Mouse (Mus musculus) mature B cell (primary cell): ENCODE measurements around the gene Sf3a2.

Source experiments
- in situ Hi-C: fragments of 300-500 bp; cut with MboI; formaldehyde crosslinking; loops from 2 replicates; pipeline ENCODE4 v1.14.3; 2019

The Sf3a2 gene

DNA sequence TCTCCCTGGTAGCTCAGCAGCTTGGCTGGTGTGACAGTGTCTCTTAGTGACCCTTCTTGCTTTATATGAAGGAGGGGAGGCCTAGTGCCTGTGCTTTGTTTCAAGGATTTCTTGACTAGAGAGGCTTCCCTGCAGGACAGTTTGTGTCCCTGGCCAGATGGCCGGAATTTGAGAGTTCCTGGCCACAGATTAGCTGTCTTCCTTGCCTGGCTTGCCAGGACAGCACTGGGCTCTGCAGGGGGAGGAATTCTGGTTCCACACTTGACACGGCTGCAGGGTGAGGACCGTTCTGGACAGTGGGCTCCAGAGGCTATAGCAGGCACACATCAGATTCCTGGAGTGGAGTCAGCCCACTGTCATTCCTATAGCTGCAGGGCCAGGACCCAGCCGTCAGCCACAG is 22.3 kb upstream of the Sf3a2 start:
- in situ Hi-C loops, result no loop called here

DNA sequence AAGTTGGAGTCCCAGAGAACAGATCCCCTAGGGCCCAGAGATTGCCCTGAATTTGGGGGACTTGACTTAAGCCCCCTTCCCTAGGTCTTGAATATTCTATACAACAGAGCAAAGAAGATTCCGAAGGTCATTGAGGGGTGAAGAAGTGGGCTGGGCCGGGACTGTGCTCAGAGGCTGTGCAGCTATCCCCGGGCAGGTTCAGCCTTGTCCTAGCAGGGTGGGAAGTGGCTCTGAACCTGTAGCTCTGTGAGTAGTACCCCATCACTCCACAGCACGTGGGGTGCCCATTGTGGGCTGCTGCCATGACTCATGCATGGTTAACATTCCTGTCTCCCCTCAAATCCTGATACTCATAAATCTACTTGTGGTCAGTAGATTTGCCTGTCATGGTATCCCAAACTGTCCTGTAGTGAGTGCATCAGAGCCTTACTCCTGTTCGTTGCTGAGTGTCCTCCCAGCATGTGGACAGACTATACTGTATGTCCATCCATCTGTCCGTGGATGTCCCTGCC is 21.6 kb upstream of the Sf3a2 start:
- in situ Hi-C loops, result no loop called here

DNA sequence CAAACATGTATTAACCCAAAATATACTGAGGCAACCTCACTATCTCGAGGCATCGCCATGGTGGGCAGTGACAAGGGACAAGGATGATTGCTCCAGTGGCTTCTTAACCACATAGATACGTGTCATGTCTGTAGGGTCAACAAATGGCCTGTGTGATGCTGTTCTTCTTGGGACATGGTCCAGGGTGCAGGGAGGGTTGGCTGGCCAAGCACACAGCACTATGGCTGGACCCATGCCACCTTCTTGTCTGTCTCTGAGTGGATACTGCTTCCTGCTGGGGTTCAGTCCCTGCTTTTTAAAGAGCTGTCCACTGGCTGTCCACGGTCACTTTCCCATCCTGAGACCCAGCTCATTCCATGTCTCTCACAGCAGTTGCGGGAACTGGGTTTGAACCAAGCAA is 20.9 kb upstream of the Sf3a2 start:
- in situ Hi-C loops, result no loop called here

DNA sequence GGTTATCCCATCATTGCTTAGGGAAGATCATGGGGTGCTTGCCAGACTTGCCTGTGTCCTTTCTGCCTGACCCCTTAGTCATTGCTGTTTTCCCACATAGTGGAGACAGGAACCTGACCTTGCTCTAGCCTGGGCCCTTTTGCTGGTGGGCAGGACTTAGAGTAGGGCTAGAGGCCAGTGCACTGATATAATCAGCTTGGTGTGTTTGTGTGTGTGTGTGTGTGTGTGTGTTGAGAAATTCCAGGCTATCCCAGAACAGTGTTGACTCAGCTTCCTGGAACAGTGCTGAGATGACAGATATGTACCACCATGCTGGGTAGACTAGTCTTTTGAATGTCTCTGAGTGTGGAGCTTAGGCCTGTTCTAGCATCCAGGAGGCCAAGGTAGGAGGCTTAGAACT is 18.4 kb upstream of the Sf3a2 start:
- in situ Hi-C loops, result no loop called here

DNA sequence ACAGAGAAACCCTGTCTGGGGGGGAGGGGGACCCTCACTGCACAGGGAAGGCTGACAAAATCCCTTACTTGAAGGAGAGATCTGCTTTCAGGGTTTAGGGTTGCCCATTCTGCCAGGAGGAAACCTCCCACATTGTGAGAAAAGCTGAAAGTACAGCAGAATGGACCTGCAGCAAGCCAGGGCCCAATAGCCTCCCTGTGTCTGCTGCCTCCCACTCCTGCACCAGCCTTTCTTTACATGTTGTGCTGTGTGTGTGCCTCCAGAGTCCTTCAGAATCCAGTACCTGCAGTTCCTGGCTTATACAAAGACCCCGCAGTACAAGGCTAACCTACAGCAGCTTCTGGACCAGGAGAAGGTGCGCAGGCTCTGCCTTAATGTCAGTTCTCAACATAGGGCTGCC is 13.7 kb upstream of the Sf3a2 start:
- in situ Hi-C loops, result no loop called here

DNA sequence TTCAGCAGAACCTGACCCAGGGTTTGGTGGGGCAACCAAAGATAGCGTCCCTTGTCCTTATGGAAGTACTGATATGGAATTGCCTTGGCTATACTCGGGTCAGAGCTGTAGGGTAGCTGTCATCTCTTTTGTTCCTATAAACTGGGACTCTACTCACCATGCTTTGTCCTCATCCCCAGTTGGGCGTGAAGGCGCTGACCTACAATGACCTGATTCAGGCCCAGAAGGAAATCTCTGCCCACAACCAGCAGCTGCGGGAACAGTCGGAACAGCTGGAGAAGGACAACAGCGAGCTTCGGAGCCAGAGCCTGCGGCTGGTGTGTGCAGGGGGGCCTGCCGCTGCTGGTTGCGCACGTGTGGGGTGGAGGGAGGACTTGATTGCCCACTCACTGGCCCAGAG is 13.1 kb upstream of the Sf3a2 start:
- in situ Hi-C loops, result no loop called here

DNA sequence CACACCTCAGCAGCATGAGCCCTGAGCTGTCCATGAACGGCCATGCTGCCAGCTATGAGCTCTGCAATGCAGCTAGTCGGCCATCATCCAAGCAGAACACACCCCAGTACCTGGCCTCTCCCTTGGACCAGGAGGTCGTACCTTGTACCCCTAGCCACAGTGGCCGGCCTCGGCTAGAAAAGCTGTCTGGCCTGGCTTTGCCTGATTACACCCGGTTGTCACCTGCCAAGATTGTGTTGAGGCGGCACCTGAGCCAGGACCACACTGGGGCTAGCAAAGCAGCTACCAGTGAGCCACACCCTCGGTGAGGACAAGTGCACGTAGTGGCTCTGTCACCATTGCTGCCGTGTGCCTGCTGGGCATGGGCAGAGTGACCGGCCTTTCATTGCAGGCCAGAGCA is 12.0 kb upstream of the Sf3a2 start:
- in situ Hi-C loops, result no loop called here

DNA sequence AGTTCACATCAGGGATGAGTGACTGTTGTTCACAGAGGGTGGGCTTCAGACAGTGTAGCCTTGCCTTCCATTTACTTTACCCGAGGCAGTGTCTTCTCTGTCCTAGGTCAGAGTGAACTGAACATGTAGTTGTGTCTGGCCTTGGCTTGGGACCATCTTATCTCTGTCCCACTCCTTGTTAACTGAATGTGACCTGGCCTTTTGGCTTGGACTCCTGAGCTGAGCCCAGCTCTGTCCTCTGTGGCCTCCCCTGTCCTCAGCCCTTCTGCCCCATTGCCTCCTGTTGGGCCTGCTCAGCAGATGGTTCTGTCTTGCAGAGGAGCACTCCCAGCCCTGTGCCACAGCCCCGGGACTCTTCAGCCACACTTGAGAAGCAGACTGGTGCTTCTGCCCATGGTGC is 10.5 kb upstream of the Sf3a2 start:
- in situ Hi-C loops, result no loop called here

DNA sequence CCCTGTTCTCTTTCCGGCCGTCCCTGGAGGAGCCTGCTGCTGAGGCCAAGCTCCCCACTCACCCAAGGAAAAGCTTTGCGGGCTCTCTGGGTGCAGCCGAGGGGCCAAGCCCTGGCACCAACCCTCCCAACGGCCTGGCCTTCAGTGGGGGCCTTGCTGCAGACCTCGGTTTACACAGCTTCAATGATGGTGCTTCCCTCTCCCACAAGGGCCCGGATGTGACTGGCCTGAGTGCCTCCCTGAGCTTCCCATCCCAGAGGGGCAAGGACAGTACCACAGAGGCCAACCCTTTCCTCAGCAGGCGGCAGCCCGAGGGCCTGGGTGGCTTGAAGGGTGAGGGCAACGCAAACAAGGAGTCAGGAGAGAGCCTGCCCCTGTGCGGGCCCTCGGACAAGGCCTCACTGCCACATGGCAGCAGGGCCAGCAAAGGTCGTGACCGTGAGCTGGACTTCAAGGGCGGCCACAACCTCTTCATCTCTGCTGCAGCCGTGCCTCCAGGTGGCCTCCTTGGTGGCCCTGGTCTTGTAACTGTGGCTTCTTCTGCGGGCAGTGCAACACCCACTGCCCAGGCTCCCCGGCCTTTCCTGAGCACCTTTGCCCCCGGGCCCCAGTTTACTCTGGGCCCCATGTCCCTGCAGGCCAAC is 7.1 kb upstream of the Sf3a2 start:
- in situ Hi-C loops, result no loop called here

DNA sequence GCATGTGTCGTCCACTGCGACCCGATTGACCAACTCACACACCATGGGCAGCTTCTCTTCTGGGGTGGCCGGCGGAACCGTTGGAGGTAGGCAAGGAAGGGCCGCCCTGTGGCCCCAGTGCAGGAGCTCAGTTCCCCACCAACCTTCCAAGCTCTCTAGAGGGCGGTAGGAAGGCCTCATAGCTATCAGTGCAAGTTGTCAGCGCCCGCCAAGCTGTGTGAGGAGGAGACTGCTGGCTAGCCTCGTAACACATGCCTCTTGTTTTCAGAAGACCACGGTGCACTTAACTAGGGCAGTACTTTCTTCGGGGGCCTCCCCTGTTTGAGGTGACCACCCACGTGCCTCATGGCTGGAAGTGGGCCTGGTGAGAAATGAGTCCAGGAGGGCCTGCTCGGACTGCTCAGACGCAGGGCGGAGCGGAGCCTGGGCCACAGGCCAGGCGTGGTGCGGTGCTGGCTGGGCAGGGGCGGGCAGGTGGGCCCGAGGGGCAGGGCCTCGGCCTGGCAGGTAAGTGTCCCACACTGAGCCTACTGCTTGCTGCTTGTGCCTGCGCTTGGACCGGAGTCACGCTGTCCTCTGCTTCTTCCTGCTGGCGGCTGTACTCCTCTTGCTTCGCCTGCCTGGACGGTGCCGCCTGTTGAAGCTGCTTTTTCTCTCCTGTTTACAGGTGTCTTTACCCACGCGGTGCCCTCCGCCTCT is 6.4 kb upstream of the Sf3a2 start:
- in situ Hi-C loops, result no loop called here

DNA sequence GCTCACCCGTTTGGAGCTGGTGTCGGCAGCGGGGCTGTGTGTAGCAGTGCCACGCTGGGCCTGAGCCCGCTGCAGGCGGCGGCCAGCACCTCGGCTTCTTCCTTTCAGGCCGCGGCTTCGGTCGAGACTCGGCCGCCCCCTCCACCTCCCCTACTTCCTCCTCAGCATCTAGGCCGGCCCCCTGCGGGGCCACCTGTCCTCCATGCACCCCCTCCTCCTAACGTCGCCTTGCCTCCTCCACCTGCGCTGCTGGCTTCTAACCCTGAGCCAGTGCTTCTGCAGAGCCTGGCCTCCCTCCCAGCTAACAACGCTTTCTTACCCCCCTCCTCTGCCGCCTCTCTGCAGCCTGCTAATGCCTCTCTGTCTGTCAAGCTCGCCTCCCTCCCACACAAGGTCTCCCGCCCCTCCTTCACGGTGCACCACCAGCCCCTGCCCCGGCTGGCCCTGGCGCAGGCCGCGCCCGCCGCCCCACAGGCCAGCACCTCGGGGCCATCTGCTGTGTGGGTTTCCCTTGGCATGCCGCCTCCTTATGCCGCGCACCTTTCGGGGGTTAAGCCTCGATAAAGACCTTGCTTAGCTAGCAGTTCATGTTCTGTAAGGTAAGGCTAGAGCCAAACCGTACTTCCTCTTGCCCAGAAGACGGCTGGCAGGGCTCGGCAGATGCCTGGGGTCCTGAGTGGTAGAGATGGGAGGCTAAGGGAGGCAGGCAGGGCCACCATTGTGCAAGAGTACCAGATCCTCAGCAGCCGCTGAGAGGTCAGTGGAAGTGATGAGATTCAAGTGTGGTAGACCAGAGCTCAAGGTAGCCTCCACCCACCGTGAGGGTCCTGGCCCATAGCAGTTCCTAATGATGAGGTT is 5.6 kb upstream of the Sf3a2 start:
- in situ Hi-C loops, result no loop called here

DNA sequence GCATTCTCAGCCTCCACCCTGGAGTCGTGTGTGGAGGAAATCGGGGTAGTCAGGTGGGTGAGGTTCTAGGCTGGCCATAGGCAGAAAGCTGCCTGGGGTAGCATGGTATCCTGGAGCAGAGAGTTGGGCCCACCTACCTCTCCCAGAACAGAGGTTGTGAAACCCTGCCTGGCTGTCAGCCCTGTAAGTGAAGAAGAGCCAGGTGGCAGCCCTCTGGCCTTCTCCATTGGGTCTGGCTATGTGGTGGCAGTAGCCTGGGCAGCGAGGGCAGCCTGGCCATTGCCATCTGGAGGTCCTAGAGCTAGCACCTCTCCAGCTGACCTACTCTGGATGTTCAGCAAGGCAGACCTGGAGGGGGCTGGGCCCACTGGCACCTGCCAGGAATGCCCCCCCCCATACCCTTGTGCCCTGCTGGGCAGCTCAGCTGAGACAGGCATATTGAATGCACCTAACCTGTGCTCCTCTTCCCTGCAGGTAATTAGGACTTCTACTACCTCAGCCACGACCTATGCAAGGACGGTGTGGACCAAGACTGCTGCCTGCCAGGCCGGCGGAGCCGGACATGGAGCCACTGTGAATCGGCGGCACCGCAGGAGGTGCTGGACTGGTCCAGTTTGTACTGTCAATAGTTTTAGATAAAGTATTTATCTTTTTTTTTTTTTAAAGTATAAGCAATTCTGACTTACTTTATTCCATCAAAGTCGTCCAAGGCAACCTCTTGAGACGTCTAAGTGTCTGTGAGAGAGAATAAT is 4.8 kb upstream of the Sf3a2 start:
- in situ Hi-C loops, result no loop called here

DNA sequence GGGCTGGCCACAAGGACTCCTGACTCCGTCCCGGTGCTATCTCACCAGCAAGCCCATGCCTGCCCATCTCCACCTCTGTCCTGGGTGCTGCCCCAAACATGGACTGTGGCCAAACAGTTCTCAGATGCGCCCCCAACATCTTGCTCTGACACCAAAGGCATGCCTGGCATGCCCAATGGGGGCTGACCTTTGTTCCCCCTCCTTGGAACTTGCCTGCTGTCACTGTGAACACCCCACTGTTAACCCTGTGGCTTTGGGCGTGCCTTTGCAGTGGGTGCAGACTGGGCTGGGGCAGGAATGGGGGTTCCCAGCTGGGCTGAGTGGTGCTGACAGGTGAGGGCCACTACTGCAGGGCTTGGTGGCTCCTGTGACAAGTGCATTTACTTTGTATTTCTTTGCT is 4.2 kb upstream of the Sf3a2 start:
- in situ Hi-C loops, result no loop called here

DNA sequence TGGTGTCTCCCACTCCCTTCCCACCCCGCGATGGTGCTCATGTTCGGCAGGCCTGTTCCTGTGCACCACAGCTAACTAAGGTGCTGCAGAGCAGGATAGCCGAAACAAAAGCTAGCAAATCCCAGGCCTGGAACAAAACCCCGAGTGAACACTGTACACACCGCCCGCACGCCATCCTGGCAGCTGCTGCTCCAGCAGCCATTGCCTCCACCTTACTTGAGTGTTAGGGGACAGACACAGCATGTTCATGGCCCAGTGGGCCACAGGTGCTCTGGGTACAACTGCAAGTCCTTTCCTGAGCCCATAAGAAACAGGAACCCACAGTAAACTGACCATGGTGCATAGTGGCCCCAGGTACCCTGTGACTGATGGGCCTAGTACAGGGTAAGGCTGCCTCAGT is 3.2 kb upstream of the Sf3a2 start:
- in situ Hi-C loops, result no loop called here

DNA sequence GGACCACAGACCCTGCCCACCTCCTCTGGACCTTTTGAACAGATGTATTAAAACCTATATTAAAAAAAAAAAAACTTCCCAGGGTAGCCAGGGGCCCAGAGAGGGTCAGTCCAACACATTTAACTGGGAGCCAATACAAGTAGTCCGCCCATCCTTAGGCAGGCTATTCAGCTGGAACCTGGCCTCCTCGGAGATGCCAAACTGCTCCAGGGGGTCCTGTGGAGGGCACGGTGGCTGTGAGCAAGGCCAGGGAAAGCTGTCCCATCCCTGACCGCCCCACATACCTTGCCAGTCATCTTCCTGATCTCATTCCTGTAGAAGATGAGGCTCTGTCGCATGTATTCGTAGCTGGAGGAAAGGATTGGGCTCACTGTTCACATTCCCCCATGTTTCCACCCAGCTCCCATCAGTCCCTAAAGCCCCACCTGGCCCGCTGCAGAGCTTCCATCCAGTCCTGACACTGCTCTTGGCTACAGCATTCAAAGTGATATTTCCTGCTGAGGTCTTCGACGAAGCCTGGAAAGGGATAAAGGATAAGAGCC is 1.6 kb upstream of the Sf3a2 start:
- in situ Hi-C loops, result no loop called here

DNA sequence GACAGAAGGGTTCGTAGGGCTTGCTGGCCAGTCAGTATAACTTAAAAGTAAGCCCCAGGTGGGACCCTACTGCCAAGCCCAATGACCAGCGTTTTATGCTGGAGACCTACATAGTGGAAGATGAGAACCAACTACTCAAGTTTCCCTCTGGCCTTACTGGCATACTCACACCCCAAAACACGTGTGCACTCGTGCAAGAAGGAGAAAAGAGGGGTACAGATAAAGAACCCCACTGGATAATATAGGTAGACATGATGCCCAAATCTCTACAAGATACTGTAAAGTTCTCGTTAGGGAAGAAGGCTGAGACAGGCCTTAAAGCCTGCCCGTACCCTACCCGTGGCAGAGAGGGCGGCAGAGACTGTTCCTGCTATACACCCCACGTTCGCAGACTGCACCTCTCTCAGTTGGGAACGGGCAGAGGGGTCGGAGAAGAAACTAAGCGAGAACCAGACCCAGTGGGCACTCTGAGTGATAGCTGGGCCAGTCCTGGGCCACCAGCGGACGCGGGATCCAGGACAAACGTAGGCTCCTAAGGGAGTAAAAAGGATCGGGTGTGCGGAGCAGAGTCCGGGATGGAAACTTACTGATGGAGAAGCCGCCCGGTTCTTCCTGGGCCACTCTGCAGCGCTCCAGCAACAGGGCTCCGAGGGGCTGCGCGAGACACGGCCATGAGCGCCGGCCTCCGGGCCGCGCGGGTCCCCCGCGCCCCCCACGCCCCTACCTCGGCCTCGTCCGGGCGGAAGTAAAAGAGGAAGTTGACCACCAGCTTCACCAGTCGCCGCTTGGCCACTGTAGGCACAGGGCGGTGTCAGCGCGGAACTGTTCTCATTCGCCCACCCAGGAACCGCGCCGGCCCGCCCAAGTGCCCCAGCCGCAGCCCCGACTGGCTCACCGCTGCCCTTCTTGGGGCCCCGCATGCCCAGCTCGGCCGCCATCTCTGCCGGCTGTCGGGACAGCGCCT is 530 bp upstream of the Sf3a2 start:
- in situ Hi-C loops, result no loop called here

DNA sequence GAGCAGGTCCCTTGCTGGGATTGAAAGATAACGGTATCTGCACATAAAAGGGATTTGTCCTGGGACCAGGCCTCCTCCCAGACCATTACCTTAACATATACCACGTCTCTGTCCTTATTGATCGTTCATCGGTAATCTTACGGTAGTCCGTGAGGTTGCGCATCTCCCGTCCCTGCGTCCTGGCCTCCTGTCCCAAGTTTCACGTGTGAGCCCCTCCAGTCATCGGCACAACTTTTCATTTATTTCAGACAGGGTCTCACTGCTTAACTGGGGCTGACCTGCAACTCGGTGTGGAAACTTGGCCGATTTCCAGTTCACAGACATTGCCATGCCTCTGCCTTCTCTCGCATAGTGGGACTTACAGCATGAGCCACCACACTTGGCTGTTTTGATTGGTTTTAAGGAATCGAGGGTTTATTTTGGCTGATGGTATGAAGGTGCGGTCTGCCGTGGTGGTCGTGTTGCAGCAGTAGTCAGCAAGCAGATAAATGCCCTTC is 1.1 kb downstream of the Sf3a2 start:
- in situ Hi-C loops, result no loop called here

DNA sequence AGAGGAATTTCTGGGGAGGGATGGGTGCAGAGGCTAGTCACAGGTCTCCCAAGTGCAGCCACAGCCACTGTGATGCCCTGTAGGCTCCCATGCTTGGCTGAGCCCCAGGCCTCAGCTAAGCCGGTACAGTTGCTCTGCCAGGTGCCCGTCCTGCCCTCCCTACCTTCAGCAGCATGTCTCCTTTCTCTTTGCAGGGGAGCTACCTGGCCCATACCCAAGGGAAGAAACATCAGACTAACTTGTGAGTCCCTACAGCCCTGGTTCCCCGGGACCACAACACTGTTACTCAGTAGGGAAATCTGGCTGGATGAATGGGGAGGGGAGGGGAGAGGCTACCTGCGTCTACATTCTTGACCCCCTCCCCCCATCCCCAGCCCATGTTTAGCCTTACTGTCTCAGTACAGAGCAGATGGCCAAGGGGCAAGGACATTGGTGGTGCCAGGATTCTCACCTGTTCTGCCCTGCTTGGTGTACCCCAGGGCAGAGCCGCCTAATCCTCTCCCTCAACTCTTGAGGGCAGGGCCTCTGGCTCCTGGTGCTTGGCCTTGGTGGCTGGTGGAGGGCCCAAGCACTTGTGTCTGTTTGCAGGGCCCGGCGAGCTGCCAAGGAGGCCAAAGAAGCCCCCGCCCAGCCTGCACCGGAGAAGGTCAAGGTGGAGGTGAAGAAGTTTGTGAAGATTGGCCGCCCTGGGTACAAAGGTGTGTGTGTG is 4.4 kb downstream of the Sf3a2 start:
- in situ Hi-C loops, result no loop called here

DNA sequence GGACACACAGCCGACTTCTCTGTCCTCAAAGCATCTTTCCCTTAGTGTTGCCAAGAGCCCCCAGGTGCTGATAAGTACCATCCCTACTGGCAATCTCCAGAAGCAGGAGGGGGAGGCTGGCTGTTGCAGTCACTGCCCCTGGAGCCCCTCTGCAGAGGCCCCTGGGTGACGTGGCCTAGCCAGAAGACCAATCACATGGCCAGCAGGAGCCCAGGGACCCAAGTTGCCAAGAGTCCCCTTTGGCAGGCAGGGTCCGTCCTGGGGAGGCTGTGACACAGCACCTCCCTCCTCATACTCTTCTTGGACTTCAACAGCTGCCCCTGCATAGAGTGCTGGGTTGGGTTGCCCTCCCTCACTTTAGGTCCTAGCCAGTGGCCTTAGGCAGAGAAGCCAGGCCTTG is 5.0 kb downstream of the Sf3a2 start:
- in situ Hi-C loops, result no loop called here

DNA sequence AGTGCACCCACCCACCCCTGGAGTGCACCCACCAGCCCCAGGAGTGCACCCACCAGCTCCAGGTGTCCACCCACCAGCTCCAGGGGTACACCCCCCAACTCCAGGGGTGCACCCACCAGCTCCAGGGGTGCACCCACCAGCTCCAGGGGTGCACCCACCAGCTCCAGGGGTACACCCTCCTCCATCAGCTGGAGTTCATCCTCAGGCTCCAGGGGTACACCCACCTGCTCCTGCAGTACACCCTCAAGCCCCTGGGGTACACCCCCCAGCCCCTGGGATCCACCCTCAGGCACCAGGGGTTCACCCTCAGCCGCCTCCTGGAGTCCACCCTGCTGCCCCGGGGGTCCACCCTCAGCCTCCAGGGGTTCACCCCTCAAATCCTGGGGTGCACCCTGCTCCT is 6.3 kb downstream of the Sf3a2 start:
- in situ Hi-C loops, result no loop called here
